Mouse (Mus musculus) c-Kit-positive CD71-positive TER-119-positive erythroid progenitor cells, embryonic 14.5 days (primary cell): ENCODE measurements at regions not wholly inside any gene's neighbourhood (a gene's known extent, or its start where the extent isn't known, plus 50 kb on each side); places are given as distances from the start of the nearest gene placed in this dataset.

Experiments
- DNase-seq: peaks from one replicate; pipeline ENCODE4 v3.0.0-alpha.2; 2013; ENCODE audit warnings: low spot score

- DNase-seq: no peak
Observed at GRCm38 (mm10) chr14:46517258-46517657, 126.8 kb upstream of the Bmp4 start.

GRCm38 (mm10) chr14:46516285-46516684 lies 125.8 kb upstream of the Bmp4 start:
- DNase-seq: no peak

- no peak for DNase-seq
Observed at GRCm38 (mm10) chr14:46514262-46514932, 123.9 kb upstream of the Bmp4 start.

GRCm38 (mm10) chr14:46512118-46512517 lies 121.6 kb upstream of the Bmp4 start:
- DNase-seq: no peak

GRCm38 (mm10) chr14:46508871-46509270 lies 118.4 kb upstream of the Bmp4 start:
- no peak for DNase-seq

GRCm38 (mm10) chr14:46505266-46505665 lies 114.8 kb upstream of the Bmp4 start:
- DNase-seq: no peak

- no peak for DNase-seq
Observed at GRCm38 (mm10) chr14:46491601-46492000, 101.1 kb upstream of the Bmp4 start.

- DNase-seq: no peak
Observed at GRCm38 (mm10) chr14:46491182-46491581, 100.7 kb upstream of the Bmp4 start.

GRCm38 (mm10) chr14:46487551-46487950 lies 97.1 kb upstream of the Bmp4 start:
- no peak for DNase-seq

GRCm38 (mm10) chr14:46480396-46480795 lies 89.9 kb upstream of the Bmp4 start:
- DNase-seq: no peak

- no peak for DNase-seq
Observed at GRCm38 (mm10) chr14:46475945-46476344, 85.5 kb upstream of the Bmp4 start.

- no peak for DNase-seq
Observed at GRCm38 (mm10) chr14:46462967-46463366, 72.5 kb upstream of the Bmp4 start.

GRCm38 (mm10) chr14:46461960-46462359 lies 71.5 kb upstream of the Bmp4 start:
- no peak for DNase-seq

- DNase-seq: no peak
Observed at GRCm38 (mm10) chr14:46454500-46454899, 64.0 kb upstream of the Bmp4 start.

GRCm38 (mm10) chr14:46441696-46442095 lies 51.2 kb upstream of the Bmp4 start:
- no peak for DNase-seq
